Mouse (Mus musculus): ENCODE data around the gene Tnfrsf1b.

Gene Tnfrsf1b

DNA sequence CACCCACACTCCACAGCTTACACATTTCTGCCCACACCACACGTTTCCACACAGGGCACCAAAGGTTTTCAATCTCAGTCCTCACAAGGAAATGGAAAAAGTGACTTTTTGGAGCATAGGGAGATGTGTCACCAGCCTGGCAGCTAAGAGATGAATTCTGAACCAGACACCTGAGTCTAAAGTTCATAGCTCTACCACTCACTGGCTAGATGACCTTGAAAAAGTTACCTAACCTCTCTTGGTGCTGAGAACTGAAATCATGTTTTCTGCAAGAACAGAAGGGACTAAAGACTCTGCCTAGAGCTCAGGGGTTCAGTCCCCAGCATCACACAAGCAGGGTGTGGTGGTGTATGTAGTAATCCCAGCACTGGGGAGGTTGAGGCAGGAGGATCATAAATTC is 26.7 kb downstream of the Tnfrsf1b start:
- DNase-seq (ENCODE audit: low spot score in 2 of 2) = no peak

DNA sequence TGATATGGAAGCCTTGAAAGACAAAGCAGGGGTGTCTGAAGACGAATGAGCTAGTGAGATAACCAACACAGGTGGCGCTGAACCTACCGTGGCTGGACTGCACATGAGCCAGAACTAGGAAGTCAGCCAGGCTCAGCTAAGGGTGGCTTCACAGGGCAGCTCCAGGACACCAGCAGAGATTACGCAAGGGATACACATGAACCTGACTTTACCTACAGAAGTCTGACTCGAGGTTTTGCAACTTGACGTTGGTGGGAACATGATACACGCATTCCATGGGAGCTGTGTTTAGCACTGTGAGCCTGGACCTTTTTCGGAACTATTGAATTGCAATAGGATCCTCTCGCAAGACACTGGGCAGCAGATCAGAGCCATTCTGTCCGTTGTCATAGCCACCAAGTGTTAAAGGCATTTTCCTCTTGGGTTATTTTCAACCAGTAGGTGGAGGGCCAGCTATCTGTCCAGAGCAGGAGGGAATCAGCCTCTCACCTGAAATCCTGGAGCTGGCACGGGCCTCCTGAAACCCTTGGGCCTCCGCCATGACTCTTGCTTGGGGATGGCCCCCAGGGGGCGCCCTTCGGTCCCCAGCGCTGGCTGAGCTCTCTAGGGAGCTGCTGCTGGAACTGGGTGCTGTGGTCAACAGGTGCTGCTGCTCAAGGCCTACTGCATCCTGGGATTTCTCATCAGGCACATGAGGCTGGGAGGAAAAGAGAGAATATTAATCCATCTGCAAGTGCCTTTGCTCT is 27.3 kb downstream of the Tnfrsf1b start:
- no peak for DNase-seq (ENCODE audit: low spot score in 2 of 2)

GRCm38 (mm10) chr4:145217837-145218236 is 28.8 kb downstream of the Tnfrsf1b start:
- DNase-seq (ENCODE audit: low spot score in 2 of 2) = no peak

DNA sequence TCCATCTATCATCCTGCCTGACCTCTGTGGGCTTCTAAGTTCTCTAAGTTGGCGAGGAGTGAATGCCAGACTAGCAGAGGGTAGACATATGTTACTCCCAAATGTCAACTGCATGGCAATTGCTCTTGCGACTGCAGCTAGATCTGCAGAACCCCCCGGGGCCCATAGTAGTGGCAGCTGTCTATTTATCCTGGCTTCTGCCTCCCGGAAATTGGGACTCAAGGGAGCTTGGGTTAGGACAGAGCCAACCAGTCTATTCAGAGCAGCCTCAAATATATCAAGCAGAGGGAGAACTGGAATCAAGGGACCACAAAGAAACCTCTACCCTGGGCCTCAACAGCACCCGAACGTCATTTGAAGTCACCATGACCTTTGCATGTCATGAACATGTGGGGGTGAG is 29.6 kb downstream of the Tnfrsf1b start:
- no peak for DNase-seq (ENCODE audit: low spot score in 2 of 2)

DNA sequence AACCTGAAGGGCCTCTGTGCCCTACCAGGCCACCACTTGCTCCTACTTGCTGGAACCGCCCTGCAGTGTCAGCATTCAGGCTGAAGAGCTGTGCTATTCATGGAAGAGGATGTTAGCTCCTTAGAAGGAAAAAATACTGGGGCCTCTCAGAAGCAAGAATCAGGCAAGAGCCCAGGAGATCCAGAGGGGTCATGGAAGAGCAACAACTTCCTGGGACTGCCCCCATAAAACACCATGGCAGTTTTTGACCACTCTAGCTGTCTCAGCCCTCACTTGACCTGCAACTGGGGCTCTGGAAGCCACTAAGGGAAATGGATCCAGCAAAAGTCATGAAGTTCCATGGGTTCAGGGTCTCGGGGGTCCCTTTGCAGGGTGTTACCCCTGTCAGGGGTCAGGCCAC is 31.3 kb downstream of the Tnfrsf1b start:
- no peak for DNase-seq (ENCODE audit: low spot score in 2 of 2)

GRCm38 (mm10) chr4:145214786-145215174 is 31.9 kb downstream of the Tnfrsf1b start:
- DNase-seq (ENCODE audit: low spot score in 2 of 2) = no peak

GRCm38 (mm10) chr4:145213999-145214785 is 32.5 kb downstream of the Tnfrsf1b start:
- peak; percentile 91 to 98 for DNase-seq (ENCODE audit: low spot score in 2 of 2)

DNA sequence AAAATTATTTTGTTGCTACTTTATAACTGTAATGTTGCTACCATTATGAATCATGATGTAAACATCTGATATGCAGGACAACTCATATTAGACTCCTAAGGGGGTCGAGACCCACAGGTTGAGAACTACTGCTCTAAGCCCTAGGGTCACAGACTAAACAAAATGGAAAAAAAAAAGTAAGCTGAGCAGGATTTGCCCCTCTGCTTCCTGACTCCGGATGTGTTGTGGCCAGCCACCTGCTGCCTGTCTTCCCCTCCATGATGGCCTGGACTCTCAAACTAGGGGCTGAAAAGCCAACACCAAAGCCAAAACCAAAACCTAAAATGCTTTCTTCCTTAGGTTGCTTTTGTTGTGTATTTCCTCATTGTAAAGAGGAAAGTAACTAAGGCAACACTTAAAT is 35.6 kb downstream of the Tnfrsf1b start:
- DNase-seq (ENCODE audit: low spot score in 2 of 2) = no peak

- DNase-seq (ENCODE audit: low spot score in 2 of 2) = no peak
These were observed 36.1 kb downstream of the Tnfrsf1b start for GRCm38 (mm10) chr4:145210564-145210963.

DNA sequence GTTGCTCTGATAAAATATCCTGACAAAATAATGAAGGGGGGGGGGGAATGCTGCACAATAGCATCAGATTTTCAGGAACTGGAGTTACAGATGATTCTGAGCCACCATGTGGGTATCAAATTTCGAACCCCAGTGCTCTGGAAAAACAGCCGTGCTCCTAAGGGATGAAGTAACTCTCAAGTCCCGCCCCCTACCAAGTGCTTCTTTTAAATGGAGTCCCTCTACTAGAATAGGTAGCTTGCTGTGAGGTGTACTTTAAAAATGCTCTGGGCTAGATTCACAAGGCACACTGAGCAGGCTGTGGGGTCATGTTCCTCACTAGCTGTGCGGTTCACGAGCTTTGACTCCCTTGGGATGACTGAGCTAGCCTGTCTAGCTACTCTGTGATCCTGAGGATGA is 37.0 kb downstream of the Tnfrsf1b start:
- DNase-seq (ENCODE audit: low spot score in 2 of 2) = no peak

DNA sequence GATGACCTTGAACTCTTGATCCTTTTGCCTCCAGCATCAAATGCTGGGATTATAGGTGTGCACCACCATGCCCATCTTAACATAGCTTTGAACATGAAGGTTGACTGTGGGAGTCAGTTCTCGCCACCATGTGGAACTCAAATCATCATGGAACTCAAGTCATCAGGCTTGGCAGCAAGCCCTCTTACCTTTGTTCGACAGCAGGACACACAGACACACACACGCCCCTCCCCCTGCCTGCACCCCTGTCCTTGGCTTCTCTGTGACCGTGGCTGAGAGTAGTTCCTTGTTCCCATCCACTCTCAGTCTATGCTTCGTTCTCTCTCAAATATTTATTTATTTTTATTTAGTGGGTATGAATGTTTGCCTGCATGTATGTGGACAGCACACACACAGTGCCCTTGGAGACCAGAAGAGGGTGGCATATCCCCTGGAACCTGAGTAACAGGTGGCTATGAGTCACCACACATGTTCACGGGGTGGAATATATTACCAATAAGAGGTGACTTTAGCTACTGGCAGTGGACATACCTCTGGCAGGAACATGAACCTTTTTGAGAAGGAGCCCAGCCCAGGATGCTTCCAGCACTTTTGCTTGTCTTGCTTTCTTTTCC is 37.5 kb downstream of the Tnfrsf1b start:
- no peak for DNase-seq (ENCODE audit: low spot score in 2 of 2)

- DNase-seq (ENCODE audit: low spot score in 2 of 2) = no peak
These were observed 38.8 kb downstream of the Tnfrsf1b start for GRCm38 (mm10) chr4:145207718-145208371.

DNA sequence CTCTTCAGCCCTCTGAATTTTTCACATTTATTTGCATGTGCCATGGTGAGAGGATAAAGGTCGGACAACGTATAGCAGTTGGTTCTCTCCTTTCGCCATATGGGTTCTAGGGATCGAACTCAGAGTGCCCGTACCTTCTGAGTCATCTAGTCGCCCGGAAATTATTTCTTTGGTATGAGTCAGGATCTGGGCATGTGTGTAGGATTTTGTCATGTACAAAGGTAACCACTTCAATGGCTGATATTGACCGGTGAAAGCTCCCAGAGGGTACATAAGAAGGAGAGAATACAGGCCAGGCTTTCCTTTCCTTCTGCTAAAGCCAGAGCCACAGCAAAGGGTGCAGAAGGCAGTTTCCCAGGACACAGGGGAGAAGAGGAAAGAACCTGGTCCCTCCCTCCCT is 41.9 kb downstream of the Tnfrsf1b start:
- no peak for DNase-seq (ENCODE audit: low spot score in 2 of 2)

DNA sequence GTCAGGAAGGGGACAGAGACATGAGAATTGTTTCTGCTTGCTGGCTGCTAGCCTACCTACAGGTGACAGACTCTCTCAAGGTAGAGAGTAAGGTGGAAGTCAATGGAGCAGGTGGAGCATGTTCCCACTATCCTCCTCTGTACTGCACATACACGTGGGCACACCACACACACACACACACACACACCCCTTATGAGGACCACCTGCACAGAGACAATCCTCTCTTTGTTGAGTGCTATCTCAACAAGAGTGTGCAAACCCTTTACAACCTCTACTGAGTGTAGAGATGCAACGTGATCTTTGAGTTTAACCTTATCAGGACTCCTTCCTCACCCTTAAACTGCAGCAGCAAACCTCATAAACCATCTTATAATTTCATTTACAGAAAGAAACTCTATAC is 43.4 kb downstream of the Tnfrsf1b start:
- no peak for DNase-seq (ENCODE audit: low spot score in 2 of 2)

- no peak for DNase-seq (ENCODE audit: low spot score in 2 of 2)
These were observed 45.2 kb downstream of the Tnfrsf1b start for GRCm38 (mm10) chr4:145201424-145201823.

- peak in 1 of 2 experiments; percentile 24 for DNase-seq (ENCODE audit: low spot score in 2 of 2)
These were observed 46.5 kb downstream of the Tnfrsf1b start for GRCm38 (mm10) chr4:145199982-145200699.

DNA sequence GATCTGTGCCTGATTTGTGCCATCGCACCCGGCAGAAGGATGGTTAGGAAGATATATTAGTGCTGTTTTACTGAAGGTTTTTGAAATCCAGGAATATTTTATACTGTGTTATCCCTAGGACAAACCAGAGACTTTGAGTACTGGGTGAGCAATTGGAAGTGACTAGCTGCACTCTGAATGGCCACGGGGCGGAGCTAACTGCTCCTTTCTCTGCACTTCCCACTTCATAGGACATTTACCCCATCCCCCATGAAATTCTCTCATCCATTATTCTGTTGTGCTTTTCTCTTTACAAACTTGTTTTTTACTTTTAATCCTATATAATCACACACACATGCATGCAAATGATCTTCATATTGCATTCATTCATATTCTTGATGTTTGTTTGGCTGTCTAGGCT is 50.1 kb downstream of the Tnfrsf1b start:
- DNase-seq (ENCODE audit: low spot score in 2 of 2) = no peak

DNA sequence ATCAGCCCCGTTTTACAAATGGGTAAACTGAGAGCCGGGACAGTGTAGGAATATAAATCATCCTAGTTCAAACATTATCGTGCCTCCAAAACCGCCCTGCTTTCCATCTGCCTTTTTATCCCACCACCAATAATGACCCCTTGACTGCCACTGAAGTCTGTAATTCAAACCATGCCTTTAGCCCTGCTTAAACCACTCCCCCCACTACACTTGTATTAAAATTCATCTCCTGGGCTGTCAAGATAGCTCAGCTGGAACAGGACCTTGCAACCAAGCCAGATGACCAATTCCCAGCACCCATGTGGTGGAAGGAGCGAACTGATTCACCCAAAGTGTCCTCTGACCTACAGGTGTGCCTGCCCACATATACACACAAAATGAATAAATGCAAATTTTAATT is 51.5 kb downstream of the Tnfrsf1b start:
- DNase-seq (ENCODE audit: low spot score in 2 of 2) = no peak

- DNase-seq (ENCODE audit: low spot score in 2 of 2) = peak; percentile 79 to 83
These were observed 52.0 kb downstream of the Tnfrsf1b start, which contains the start of gene Vps13d for GRCm38 (mm10) chr4:145194559-145195162. Gene Vps13d (minus strand): TSS chr4:145195005.

DNA sequence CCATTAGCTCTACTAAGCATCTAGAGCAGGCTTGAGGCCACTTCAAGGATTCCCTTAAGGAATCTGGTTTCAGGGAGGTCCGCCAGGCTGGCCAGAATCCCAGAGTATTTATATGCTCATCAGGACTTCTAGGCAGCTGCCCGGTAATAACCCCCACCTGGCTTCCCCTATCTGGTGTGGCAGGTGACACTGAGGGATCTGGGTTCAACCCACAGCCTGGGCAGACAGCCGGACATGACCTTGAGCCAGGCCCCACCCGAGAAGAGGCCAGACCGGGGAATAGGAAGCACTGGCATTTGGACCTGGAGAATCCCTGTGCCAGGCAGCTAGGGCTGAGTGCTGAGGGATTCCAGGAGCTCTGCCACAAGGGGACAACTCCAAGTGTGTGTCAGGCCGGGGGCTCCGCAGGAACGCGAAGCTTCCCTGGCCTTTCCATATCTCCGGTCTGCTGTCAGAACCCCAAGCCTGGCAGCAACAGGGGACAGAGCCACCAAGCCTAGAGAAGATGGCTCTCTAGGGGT is 52.6 kb downstream of the Tnfrsf1b start:
- no peak for DNase-seq (ENCODE audit: low spot score in 2 of 2)

DNA sequence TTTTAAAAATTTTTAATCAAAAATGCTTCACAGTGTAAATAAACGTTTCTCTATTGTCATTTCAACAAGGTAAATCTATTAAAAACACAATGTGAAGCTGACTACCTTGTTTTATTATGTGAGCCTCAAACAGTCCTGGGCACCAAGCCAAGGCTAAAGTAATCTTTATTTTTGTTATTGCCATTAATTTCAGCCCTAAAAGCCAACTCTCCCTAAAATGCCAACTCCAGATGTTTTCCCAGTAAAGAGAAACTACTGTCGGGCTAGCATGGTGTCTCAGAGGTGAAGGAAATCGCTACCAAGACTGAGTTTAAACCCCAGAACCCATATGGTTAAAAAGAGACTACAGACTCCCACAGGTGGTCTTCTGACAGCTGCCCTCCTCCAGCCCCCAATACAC is 53.3 kb downstream of the Tnfrsf1b start:
- no peak for DNase-seq (ENCODE audit: low spot score in 2 of 2)
